Mouse (Mus musculus) duodenum, adult 2 months (tissue): Measurements from ENCODE around the gene Mgl2. TPM values are rescaled to one million over a fixed set of nuclear protein-coding genes. Genes with fewer than 3 reads are reported as not detected.

Experiments
- polyA plus RNA-seq: library from polyadenylated mRNA; depleted of rRNA; stranded (reverse); fragments of >200 nt; gene quantifications from 2 replicates; pipeline ENCODE4 v1.2.3, GENCODE M21; 2012; ENCODE audit warnings: low replicate concordance; rRNA removed

Mgl2 gene
- 0.84 and 1.1 TPM in 2 replicates for polyA plus RNA-seq

DNA sequence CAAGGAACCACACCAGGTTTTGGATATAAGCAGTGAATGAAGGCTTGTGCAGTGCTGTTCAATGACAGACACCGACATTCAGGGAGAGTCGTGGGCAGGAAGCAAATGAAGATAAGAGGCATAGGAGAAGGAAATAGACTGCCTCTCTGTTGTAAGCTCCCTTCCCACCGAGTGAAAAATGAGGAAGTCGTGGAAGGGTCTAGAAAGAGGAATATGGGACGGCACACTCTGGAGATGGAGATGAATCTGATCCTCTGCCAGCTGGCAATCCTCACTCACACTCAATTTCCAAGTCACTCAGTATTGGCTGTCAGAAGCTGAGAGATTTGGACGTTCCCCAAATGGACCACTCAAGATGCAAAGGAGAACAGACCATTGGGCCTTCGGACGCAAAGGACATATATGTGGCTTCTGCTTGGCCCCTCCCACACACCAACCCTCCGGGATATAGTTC is at the start of gene Mgl2:
Mgl2 (plus strand) TSS at position 404 of the 454 bp plus-strand sequence.

DNA sequence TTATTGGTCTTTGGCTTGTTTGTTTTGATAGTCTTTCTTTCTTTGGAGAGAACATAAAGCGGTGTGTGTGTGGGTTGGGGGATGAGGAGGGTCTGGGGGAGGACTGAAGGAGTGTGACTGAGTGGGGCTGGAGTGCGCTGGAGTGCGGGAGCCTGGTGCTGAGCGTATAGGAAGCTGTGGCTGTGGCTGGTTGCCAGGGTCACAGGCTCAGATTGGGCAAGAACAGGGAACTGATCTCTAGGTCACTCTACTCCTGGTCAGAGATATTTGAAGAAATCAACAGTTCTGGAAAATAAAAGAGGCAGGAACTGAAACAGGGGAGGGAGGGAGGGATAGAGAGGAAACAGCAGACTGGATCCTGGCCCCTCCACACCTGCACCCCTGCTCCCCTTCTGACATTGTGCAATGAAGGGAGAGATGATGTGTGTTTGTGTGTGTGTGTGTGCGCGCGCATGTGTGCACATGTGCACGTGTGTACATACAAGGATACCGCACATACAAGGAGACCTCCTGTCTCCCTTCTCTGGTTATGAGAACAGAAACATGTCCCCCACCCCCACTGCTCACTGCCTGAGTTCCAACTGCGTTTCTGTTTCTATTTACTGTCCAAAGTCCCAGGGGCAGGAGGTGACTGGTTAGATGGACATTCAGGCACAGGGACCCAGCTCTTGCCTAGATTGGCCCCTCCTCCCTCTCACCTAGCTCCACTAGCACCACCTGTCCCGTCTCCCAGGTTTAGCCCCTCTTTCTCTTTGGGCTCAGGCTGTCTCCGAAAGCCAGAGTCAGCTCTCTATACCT is 37.9 kb upstream of the Mgl2 start, which contains the start of gene Asgr2:
Asgr2 (plus strand) TSS at position 659 of the 798 bp plus-strand sequence.

DNA sequence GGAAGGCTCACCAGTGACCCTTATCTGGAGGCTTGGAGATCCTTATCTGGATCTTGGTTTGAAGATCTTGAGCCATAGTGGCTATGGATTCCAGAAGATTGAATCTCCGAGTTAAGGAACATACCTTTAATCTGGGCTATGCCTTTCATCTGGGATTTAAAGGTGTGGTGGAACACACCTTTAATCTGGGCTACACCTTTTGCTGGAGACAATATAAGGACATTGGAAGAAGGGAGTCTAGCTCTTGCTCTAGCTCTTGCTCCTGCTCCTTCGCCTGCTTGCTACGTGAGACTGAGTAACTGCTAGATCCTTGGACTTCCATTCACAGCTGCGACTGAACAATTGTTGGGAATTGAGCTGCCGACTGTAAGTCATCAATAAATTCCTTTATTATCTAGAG is 25.8 kb downstream of the Mgl2 start, which contains the start of gene Clec10a:
Clec10a (plus strand) TSS at position 301 of the 400 bp plus-strand sequence.

Other genes with a start within 250 kb of the Mgl2 start
- gene Kctd11, start 248.9 kb upstream of the Mgl2 start, polyA plus RNA-seq = 2.0 and 2.3 TPM in 2 replicates
- gene Acap1, start 234.8 kb upstream of the Mgl2 start, polyA plus RNA-seq = 7.4 and 13.8 TPM in 2 replicates
- 2.1 and 3.0 TPM in 2 replicates for gene 2810408A11Rik, start 229.3 kb upstream of the Mgl2 start, polyA plus RNA-seq
- 20.1 and 23.0 TPM in 2 replicates for gene Neurl4, start 229.3 kb upstream of the Mgl2 start, polyA plus RNA-seq
- 106 and 110 TPM in 2 replicates for gene Gps2, start 216.4 kb upstream of the Mgl2 start, polyA plus RNA-seq
- 196 and 222 TPM in 2 replicates for gene Eif5a, start 208.4 kb upstream of the Mgl2 start, polyA plus RNA-seq
- gene Ybx2, start 194.5 kb upstream of the Mgl2 start, polyA plus RNA-seq = 10.8 and 28.6 TPM in 2 replicates
- gene Slc2a4, start 182.1 kb upstream of the Mgl2 start, polyA plus RNA-seq = 15.5 and 23.7 TPM in 2 replicates
- 294 and 1,474 TPM in 2 replicates for gene Cldn7, start 165.6 kb upstream of the Mgl2 start, polyA plus RNA-seq
- gene Ctdnep1, start 149.2 kb upstream of the Mgl2 start, polyA plus RNA-seq = 85.4 and 132 TPM in 2 replicates
- 38.1 and 39.2 TPM in 2 replicates for gene Elp5, start 147.8 kb upstream of the Mgl2 start, polyA plus RNA-seq
- 200 and 478 TPM in 2 replicates for gene Gabarap, start 139.2 kb upstream of the Mgl2 start, polyA plus RNA-seq
- 8.8 and 9.4 TPM in 2 replicates for gene Phf23, start 134.6 kb upstream of the Mgl2 start, polyA plus RNA-seq
- 5.5 and 7.4 TPM in 2 replicates for gene Dvl2, start 129.7 kb upstream of the Mgl2 start, polyA plus RNA-seq
- 124 and 125 TPM in 2 replicates for gene Acadvl, start 114.9 kb upstream of the Mgl2 start, polyA plus RNA-seq
- 5.2 and 5.7 TPM in 2 replicates for gene Dlg4, start 113.4 kb upstream of the Mgl2 start, polyA plus RNA-seq
- gene Asgr1, start 76.2 kb upstream of the Mgl2 start, polyA plus RNA-seq = 0.49 TPM in 1 of 2 replicates, not detected in the other
- gene Asgr2, start 37.7 kb upstream of the Mgl2 start, polyA plus RNA-seq = 0.17 and 0.21 TPM in 2 replicates
- 0.66 and 0.88 TPM in 2 replicates for gene Clec10a, start 25.9 kb downstream of the Mgl2 start, polyA plus RNA-seq
- gene Slc16a11, start 82.4 kb downstream of the Mgl2 start, polyA plus RNA-seq = 22.1 and 33.3 TPM in 2 replicates
- gene Slc16a13, start 90.7 kb downstream of the Mgl2 start, polyA plus RNA-seq = 5.7 and 10.5 TPM in 2 replicates
- 0.81 and 2.0 TPM in 2 replicates for gene Bcl6b, start 99.5 kb downstream of the Mgl2 start, polyA plus RNA-seq
- 44.8 and 46.2 TPM in 2 replicates for gene 0610010K14Rik, start 107.6 kb downstream of the Mgl2 start, polyA plus RNA-seq
- 3.7 and 6.3 TPM in 2 replicates for gene Gm21988, start 109.5 kb downstream of the Mgl2 start, polyA plus RNA-seq
- gene Rnasek, start 109.5 kb downstream of the Mgl2 start, polyA plus RNA-seq = 194 and 270 TPM in 2 replicates
- gene Alox12, start 125.0 kb downstream of the Mgl2 start, polyA plus RNA-seq = 0.87 and 1.2 TPM in 2 replicates
- gene Alox12e, start 192.3 kb downstream of the Mgl2 start, polyA plus RNA-seq = 0.26 and 0.45 TPM in 2 replicates
- 5.2 and 6.4 TPM in 2 replicates for gene Alox15, start 221.7 kb downstream of the Mgl2 start, polyA plus RNA-seq